Mouse (Mus musculus) heart, postnatal 14 days (tissue): ENCODE results near the gene Sim2. TPM values are rescaled to one million over a fixed set of nuclear protein-coding genes. Genes with fewer than 3 reads are reported as not detected.

Experiments used
- DNase-seq, 2 experiments: peaks; one replicate each; pipeline ENCODE4 v3.0.0; 2021 to 2022
- intact Hi-C: fragments of 180-260 bp; cut with DNase I; formaldehyde crosslinking; loops from one replicate; pipeline ENCODE4 v1.15.1; 2025
- total RNA-seq, 2 experiments: library from RNA; stranded (reverse); gene quantifications; 2 replicates each; pipeline ENCODE4 v1.2.3; 2021

Sim2 gene
- total RNA-seq, 2 experiments from 2014 or later, result 0.05 TPM; not detected in 1

DNA sequence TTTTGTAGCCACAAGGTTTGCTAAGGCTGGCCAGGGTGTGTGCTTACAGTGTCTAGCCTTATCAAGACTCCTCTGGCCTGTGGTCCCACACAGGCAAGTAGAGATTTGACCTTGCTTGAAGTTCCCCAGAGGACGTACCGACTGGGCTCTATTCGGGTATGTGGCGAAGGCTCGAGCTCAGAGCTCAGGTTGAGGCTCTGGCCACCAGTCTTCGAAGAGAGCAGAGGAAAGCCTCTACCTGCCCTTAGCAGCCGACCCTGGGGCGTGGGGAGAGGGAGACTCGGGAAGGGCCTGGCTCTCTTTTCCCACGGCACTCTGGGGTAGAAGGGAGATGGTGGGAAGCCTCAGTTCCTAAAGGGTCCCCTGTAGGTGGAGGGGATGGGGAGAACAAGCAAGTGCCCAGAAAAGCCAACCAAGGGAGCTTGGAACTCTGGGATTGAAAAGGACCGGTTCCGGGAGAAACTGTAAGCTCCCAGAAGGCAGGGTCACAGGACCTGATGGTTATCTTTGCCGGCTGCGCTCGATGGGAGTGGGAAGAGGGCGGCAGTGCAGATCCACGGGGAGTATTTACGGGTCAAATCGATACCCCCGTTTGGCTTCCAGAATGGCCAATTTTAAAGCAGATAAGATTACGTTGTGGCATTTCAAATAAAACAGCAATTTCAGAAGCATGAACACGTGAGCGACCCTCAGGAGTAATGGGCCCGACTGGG is 8.6 kb downstream of the Sim2 start:
- no peak for DNase-seq
- intact Hi-C loops, result no loop called here

DNA sequence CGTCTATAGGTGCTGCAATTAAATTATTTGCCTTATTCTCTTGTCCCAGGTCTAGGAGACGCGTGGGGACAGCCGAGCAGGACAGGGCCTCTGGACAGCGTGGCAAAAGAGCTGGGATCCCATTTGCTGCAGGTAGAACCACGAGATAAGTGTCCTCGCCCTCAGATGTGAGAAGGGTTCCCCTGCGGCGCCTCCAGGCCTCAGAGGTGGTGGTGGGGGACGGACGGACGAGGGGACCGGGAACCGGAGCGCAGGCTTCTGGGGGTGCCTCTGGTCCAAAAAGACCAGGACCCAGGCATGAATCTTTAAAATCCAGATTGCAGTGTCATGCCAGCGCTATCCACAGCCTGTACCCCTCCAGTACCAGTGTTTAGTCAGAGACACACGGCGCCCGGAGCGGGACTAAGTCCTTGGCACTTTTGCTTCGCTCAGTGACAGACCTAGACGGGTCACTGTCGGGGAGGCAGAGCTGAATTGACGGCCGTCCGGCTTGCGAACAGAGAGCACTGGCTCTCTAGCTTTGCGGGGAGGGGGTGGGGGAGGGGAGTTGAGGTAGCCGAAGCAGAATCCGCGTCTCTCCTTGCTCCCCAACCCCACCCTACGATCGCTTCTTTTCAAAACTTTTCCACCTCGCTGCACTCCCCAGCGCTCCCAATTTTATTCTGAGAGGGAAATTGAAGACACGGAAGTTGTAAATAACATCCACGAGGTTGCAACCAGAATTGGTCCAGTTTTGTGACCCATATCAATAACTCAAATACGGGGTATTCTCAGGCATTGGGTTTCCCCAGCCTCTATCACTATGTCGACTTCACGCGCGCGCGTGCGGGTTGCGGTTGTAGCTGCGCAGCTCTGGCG is 9.7 kb downstream of the Sim2 start:
- no peak for DNase-seq
- intact Hi-C loops, result no loop called here

DNA sequence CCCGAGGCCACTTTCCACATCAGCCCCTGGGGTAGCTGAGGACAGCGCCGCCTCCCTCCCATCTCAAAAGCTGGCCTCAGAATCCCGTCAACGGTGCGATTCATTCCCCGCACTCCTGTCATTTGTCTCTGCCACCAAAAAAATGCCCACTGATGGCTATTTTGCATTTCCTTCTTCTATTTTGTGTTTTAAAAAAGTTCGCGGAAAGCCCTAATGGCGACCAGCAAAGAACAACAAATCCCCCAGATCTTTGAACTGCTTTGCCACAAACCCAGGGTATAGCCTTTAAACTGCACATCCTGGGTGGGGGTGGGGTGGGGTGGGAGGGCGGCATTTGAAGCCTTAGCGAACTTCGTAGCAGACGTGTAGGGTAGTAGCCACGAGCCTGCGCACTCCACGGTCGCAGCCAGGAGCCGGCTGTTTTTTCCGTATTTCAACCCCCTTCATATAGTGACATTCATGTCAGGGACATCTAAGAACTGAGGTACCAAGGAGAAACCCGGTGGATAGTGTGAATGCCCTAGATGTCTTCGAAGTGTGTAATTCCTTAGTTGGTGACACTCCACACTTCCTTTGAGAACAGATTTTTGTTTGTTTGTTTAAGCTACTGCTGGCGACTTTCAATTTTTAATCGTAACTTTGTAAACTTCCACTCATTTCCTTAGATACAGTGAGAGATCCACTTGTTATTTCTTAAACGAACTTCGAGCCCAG is 10.5 kb downstream of the Sim2 start:
- intact Hi-C loops, result no loop called here

DNA sequence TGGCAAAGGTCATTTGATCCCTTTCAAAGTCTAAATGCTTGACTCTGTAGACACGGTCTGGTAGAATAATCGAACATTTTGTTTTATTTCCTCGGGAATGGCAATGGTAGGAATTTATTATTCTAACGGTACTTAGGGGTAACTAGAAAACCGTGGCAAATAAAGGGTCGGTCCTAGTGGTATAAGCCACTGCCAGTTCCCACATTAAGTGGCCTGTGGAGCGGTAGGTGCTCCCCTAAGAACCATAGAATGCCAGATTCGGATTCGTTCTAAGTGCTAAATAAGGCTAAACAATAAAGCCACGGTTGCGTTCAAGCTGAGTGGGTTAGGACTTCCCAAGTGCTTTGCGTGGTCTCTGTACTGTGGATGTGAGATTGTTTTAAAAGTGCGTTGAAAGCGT is 11.7 kb downstream of the Sim2 start:
- intact Hi-C loops, result no loop called here
- no peak for DNase-seq

More for the DNA sequence above, 10.5 kb downstream of the Sim2 start:
- no peak for DNase-seq

DNA sequence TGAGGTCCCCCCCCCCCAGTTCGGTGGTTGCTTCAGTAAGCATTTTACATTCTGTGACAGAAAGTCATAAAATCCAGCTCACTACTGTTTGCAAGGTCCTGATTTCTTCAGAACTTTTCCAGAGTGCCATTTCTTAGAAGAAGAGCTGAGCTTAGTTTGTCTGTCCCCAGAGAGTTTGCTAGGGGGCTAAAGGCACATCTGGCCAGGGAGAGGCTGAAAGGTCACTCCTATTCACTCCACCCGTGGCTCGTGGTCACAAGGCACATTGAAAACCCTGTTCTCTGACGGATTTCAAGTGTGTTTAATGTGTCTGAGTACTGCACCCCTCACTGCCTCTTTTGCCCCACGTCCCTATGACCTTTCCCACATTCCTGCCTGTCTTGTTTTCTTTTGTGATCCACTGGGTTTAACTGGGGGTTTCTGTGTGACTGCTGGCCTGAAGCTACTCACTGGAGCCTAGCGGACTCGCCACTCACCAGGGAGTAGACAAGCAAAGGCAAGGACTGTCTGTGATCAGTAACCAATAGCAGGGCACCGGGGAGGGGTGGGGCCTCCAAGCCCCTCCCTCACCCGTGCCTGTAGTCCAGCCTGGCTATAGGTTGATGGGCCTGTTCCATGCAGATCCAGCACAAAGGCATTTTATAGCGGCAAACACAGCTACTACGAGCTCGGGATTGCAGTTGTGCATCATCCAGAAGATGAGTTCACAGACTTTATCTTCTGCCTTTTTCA is 13.2 kb downstream of the Sim2 start:
- no peak for DNase-seq
- intact Hi-C loops, result no loop called here

DNA sequence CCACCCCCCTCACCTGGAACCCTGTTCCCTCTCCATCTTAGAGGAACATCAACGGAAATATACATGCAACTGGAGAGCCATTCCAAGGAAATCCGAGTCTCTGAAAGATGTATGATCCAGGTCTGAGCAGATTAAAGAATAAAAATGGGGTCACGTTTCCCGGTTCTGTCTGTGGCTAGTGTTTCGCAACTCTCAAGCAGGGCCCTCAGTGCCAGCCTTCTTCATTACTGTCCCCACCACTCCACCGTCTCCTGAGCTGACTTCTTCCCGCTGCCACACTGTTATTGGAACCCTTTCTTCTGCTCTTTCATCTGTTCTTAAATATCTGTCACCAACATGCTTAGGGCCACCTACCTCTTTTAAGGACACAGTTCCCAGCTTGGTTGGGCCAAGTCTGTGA is 28.4 kb downstream of the Sim2 start:
- intact Hi-C loops, result no loop called here
- DNase-seq, result no peak

DNA sequence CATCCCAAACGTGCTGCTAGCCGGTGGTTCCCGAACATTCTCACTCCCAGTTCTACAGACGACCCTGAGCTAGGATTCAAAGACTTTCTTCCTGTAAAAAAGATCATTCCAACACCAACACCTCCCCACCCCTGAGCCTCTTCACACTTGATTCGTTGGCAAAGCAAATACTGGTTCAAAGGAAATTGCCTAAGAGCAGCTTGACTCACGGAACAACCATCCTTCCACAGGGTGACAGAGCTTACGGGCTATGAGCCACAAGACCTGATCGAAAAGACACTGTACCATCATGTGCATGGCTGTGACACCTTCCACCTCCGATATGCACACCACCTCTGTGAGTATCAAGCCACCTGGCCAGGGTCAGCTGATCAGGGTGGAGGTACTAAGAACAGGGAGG is 30.0 kb downstream of the Sim2 start:
- intact Hi-C loops, result no loop called here
- DNase-seq, result no peak

DNA sequence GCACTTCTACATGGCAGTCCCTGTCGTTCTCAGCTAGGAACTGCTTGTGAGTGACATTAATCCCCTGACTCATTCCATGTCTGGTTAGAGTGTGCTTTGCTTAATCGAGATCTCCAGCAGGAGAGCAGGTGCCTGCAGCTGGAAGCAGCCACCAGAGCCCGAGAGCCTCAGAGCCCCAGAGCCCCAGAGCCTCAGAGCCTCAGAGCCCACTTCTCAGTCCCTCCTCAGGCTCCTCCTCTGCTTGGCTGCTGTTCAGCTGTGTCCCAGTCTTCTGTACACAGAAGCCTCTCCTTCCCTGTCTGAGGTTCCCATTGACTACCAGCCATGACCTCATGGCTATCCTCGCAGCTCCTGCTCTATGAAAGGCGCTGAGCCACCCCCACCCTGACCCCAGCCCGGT is 32.6 kb downstream of the Sim2 start:
- intact Hi-C loops, result no loop called here

DNA sequence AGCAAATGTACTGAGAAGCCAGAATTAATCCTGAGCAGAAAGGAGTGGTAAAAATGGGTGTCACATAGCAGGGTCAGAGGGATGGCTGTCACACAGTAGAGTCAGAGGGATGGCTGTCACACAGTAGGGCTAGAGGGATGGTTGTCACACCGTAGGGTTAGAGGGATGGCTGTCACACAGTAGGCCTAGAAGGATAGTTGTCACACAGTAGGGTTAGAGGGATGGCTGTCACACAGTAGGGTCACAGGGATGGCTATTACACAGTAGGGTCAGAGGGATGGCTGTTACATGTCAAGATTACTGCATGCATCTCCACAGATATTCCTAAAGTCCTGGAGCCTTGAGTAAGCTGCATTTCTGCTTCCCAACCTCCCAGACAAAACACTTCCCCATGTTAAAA is 33.7 kb downstream of the Sim2 start:
- intact Hi-C loops, result no loop called here
- DNase-seq, result no peak

More for the DNA sequence above, 32.6 kb downstream of the Sim2 start:
- DNase-seq, result peak in 1 of 2 experiments; percentile 8

DNA sequence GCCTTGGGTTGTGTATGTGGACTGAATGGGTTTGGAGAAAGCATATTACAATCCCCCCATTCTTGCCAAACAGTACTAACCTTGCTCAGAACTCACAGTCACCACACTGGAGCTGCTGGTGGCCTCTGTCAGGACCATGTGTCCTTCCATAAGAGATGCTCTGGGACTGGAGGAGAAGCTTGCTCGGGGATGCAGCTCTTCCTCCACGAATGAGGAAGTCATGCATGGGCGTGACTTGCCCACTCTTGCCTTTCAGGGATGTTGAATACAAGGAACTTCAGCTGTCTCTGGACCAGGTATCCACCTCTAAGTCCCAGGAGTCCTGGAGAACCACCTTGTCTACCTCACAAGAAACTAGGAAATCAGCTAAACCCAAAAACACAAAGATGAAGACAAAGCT is 37.6 kb downstream of the Sim2 start:
- no peak for DNase-seq
- intact Hi-C loops, result no loop called here

DNA sequence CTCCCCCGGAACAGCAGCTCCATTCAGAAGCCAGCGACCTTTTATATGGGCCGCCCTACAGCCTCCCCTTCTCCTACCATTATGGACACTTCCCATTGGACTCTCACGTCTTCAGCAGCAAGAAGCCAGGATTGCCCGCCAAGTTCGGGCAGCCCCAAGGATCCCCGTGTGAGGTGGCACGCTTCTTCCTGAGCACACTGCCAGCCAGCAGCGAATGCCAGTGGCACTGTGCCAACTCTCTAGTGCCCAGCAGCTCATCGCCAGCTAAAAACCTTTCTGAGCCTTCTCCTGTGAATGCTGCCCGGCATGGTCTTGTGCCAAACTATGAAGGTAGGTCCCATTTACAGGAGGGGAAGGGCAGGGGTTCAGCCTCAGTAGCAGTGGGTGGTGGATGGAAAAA is 38.5 kb downstream of the Sim2 start:
- DNase-seq, result peak; percentile 53 to 71
- intact Hi-C loops, result no loop called here

DNA sequence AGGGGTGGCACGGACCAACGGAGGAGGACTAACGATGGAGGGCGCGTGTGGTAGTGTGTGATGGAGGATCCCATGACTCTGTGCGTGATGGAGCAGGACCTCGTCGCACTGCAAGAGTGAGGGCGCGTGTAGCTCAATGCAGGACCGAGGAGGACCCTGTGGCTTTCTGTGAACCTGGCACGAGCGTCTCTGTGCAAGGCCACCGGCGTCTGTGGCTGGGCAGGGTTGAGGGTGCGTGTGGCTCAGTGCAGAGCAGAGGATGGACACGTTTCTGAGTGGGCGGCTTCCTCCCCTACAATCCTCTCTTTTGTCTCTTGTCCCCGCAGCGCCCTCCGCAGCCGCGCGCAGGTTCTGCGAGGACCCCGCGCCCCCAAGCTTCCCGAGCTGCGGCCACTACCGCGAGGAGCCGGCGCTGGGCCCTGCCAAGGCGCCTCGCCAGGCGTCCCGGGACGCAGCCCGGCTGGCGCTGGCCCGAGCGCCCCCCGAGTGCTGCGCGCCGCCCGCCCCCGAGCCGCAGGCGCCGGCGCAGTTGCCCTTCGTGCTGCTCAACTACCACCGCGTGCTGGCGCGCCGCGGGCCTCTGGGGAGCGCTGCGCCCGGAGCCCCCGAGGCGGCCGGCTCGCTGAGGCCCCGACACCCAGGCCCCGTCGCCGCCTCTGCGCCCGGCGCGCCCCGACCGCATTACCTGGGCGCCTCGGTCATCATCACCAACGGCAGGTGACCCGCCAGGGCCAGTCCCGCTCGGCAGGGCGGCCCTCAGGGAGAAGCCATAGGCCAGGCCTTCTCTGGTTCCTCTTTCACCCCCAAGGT is 40.6 kb downstream of the Sim2 start:
- peak in 1 of 2 experiments; percentile 8 for DNase-seq
- intact Hi-C loops, result no loop called here

DNA sequence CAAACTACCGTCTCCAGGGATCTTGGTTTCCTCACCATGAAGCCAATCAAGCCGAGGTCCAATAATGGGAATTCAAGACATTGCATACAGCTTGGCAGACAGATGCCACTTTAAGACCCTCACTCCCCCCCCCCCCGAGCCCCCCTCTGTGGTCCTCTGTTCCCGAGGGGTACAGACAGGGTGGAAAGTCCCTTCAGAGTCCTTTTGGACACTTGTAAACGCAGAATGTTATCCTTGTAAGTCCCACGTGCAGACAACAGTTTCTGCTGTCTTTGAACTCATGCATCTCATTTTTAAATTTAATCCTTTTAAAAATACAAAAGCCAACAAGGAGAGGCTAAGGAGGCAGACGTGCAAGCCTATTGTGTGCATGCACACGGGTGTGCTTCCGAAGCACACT is 41.5 kb downstream of the Sim2 start:
- DNase-seq, result no peak
- intact Hi-C loops, result no loop called here

DNA sequence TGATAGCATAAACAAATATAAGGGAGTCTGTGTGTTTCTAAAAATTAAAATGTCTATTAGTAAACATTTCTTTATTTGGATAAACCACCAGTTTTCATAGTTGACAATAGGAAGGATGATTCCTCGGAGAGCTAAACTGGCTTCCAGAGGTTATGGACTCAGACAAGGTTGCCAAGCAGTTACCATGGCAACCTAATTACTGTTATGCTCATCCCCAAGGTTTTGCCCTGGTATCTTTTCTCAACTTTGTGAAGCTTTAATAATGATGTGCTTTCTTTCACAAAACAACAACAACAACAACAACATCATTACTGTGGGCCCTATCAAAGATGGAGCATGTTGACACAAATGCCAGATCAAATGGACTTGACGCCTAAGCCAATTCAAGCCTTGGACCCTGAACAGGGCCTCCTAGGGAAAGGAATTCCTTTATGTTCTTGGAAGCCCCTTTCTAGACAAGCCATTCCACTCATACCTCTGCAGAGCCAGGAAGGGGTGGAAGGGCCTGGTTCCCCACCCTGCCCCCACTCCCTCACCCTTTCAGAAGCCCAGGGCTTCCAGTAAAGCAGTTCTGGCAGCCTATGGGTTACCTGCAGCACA is 43.6 kb downstream of the Sim2 start:
- intact Hi-C loops, result no loop called here
- no peak for DNase-seq

DNA sequence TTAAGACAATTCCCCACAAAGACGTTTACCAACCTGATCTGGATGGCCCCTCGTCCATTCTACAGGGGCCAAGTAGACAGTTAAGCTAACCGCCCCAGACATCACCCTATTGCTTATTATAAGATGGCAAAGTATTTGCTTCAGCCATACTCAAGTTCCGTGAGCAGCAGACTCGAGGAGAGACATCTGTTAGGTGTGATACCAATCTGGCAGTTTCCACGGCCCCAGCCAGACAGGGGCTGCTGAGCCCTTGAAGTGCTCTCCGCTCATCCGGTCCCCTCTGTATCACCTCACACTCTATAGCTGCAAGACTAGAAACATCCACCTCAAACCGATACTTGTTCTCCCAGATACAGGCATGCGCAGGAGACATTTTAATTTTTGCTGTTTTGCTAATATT is 49.5 kb downstream of the Sim2 start:
- DNase-seq, result no peak
- intact Hi-C loops, result no loop called here

DNA sequence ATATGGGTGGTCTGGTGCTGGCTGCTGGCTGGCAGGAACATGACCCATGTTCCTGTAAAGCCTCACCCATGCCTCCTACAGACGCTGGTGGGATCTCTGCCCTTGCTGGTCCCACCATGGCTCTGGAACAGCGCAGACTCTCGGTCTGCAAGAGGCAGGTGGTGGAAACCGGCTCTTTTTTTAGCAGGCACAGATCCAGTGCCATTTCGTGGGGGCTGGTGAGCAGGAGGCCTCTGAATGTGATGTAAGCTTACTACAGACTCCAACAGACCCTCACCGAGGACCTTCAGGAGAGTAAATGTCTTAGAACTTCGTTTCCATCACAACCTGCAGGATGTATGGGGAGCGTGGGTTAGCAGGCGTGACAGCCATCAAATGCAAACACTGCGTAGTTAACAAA is 56.0 kb downstream of the Sim2 start:
- DNase-seq, result no peak
- intact Hi-C loops, result no loop called here

DNA sequence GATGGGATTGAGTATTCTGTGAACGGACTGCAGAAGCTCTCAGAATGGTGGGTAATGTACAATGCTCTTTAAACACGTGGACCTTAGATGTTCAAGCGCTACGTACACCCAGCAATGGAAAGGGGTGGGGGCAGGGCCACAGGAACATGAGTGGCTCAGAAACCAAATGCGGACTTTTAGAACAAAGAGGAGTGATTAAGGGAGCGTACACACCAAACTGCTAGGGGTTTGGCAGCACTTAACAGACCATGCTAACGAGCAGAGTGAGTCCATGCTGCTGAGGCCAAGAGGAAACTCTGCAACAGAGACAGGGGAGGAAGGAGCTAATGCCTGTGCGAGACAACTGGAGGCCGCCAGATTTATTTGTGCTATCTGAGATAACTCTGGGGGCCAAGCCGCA is 58.6 kb downstream of the Sim2 start:
- DNase-seq, result no peak
- intact Hi-C loops, result no loop called here

DNA sequence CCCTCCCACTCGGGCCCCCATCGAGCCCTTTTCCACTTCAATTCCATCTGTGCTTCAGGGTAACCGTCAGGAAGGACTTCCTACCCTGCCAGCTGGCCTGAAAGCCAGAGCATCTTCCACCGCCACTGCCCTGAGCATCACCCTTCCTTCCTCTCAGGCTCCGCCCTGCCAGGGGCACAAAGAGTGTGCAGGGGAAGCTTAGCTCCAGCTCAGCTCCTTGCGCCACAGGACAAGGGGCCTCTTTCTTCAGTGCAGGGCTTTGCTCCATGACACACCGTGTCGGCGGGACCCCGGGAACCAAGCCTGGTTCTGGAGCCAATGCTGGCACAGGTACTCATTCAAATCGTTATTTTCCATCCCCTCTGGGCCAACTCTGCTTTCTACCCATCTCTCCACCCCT is 63.4 kb downstream of the Sim2 start:
- intact Hi-C loops, result no loop called here
- DNase-seq, result peak in 1 of 2 experiments; percentile 10
